12 mouse cellular contexts compared by ENCODE assay signal in the genomic region with DNA sequence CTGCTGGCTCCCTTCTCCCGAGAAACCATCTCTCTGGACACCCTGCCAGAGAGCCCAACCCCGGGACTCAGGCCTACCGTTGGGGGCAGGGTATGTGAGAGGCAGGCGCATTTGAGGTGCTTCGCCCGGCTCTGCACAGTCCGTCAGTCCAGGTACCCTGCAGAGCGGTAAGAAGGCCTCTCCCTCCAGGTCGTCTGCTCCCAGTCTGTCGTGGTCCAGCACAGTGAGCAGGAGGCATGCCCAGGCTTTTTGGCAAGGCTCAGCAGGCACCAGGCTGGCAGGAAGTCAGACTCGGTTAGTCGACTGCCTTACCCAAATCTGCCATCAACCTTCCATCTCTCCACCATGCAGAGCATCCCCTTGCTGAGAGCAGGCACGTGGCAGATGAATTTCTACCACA. TPM values are rescaled to one million over a fixed set of nuclear protein-coding genes. Genes with fewer than 3 reads are reported as not detected.
A peak's percentile ranks its signal among the peaks of the same experiment; 100 is the strongest.
DNase-seq lines count a peak whose midpoint lies in the region; ATAC-seq lines count a peak whose summit lies in the region.
"Had no signal": no experiment of that assay in that cellular context is flagged by ENCODE, and none has a peak within 500 bp of the region (broad histone marks: within the 10 kb centered on the region; RNA-seq: fewer than 3 reads in every experiment).

No protein-coding gene starts in this region.

- H3K9me3 ChIP-seq in hindbrain, embryonic 12.5 days (replicated peaks): no peaks in the 10 kb centered on the region
- no peaks in the 10 kb centered on the region for H3K9me3 ChIP-seq in hindbrain, embryonic 13.5 days
- no peaks in the 10 kb centered on the region for H3K9me3 ChIP-seq in intestine, embryonic 16.5 days (ENCODE audit: control insufficient read depth, low read length)
- H3K9me3 ChIP-seq: limb, embryonic 12.5 days; megakaryocyte, embryonic 14.5 days had no signal

- 0 out of 2 replicates have a peak, but pooled peaks cover 4% of the 10 kb centered on the region for H3K4me1 ChIP-seq in hindbrain, embryonic 12.5 days
- H3K4me1 ChIP-seq in hindbrain, embryonic 13.5 days (replicated peaks): no peaks in the 10 kb centered on the region
- peaks cover 5% of the 10 kb centered on the region; the same call in 1 of the 2 replicates for H3K4me1 ChIP-seq in intestine, embryonic 16.5 days (ENCODE audit: control insufficient read depth, insufficient read depth, low read length)
- H3K4me1 ChIP-seq: limb, embryonic 12.5 days had no signal

- no peak for ATAC-seq in hindbrain, embryonic 12.5 days (ENCODE audit: low FRiP score)
- no peak for ATAC-seq in hindbrain, embryonic 13.5 days (ENCODE audit: low FRiP score)
- peak; percentile 73 for ATAC-seq in cerebellum, adult (ENCODE audit: insufficient number of reproducible peaks, low FRiP score, low TSS enrichment)
- ATAC-seq in intestine, embryonic 16.5 days: no peak

- H3K4me3 ChIP-seq in hindbrain, embryonic 12.5 days: no peak overlapping the region
- no peak overlapping the region for H3K4me3 ChIP-seq in hindbrain, embryonic 13.5 days
- H3K4me3 ChIP-seq in intestine, embryonic 16.5 days (ENCODE audit: low read length): no peak overlapping the region
- H3K4me3 ChIP-seq: heart, adult 2 months; limb, embryonic 12.5 days; megakaryocyte, embryonic 14.5 days had no signal

- no peak overlapping the region for H3K4me2 ChIP-seq in hindbrain, embryonic 12.5 days (replicated peaks)
- no peak overlapping the region for H3K4me2 ChIP-seq in hindbrain, embryonic 13.5 days
- no peak overlapping the region for H3K4me2 ChIP-seq in intestine, embryonic 16.5 days (ENCODE audit: low read depth, low read length)
- H3K4me2 ChIP-seq: limb, embryonic 12.5 days; lung, embryonic 14.5 days had no signal

- 69% methylated on average over 13 of the region's 13 CpGs for WGBS in hindbrain, embryonic 12.5 days
- 71% methylated on average over 13 of the region's 13 CpGs for WGBS in hindbrain, embryonic 13.5 days
- WGBS in intestine, embryonic 16.5 days: 65% methylated on average over 13 of the region's 13 CpGs

- H3K36me3 ChIP-seq in hindbrain, embryonic 12.5 days: peaks cover 38% of the 10 kb centered on the region
- H3K36me3 ChIP-seq in hindbrain, embryonic 13.5 days: peaks cover 40% of the 10 kb centered on the region
- peaks cover 15% of the 10 kb centered on the region for H3K36me3 ChIP-seq in intestine, embryonic 16.5 days (ENCODE audit: control insufficient read depth, insufficient read depth, low read length)

- H3K27ac ChIP-seq in hindbrain, embryonic 12.5 days: no peak overlapping the region
- H3K27ac ChIP-seq in hindbrain, embryonic 13.5 days: no peak overlapping the region
- H3K27ac ChIP-seq in intestine, embryonic 16.5 days (ENCODE audit: low read length): no peak overlapping the region
- H3K27ac ChIP-seq: heart, adult 2 months; kidney, postnatal 0 days; limb, embryonic 12.5 days had no signal

- H3K27me3 ChIP-seq in hindbrain, embryonic 12.5 days: no peaks in the 10 kb centered on the region
- no peaks in the 10 kb centered on the region for H3K27me3 ChIP-seq in hindbrain, embryonic 13.5 days
- no peaks in the 10 kb centered on the region for H3K27me3 ChIP-seq in intestine, embryonic 16.5 days (replicated peaks; ENCODE audit: control insufficient read depth, insufficient read depth, low read length)
- H3K27me3 ChIP-seq: limb, embryonic 12.5 days; megakaryocyte, embryonic 14.5 days had no signal

- H3K9ac ChIP-seq in hindbrain, embryonic 12.5 days: 0 out of 2 replicates have a peak overlapping the region, but pooled peaks have one; percentile 8
- H3K9ac ChIP-seq in hindbrain, embryonic 13.5 days: no peak overlapping the region
- no peak overlapping the region for H3K9ac ChIP-seq in intestine, embryonic 16.5 days (ENCODE audit: low read depth, low read length)
- H3K9ac ChIP-seq: limb, embryonic 12.5 days; lung, embryonic 14.5 days had no signal

- peak; percentile 22 for DNase-seq in Muller cell, postnatal 12 days (ENCODE audit: inconsistent ontology term)
- peak; percentile 96 for DNase-seq in cerebellum, postnatal 25 days
- DNase-seq in MN1 (ENCODE audit: low spot score): no peak
- DNase-seq: lung, embryonic 14.5 days had no signal

RNA-seq across cellular contexts. Expression of gene Unc13d, which starts 14.2 kb away (rescaled TPM):
- 1.6 and 1.7 TPM in 2 replicates for polyA plus RNA-seq in hindbrain, embryonic 12.5 days (2016; fragmentation: Nextera tagmentation; extraction: Ambion mirVana)
- 1.5 and 2.0 TPM in 2 replicates for polyA plus RNA-seq in hindbrain, embryonic 13.5 days (2015; fragmentation: Nextera tagmentation; extraction: Ambion mirVana)
- 6.4 and 7.5 TPM in 2 replicates for polyA plus RNA-seq in intestine, embryonic 16.5 days (2015; fragmentation: Nextera tagmentation; extraction: Ambion mirVana)

RNA-seq across cellular contexts. Expression of gene Wbp2, which starts 23.2 kb away (rescaled TPM):
- 90.7 and 97.7 TPM in 2 replicates for polyA plus RNA-seq in hindbrain, embryonic 12.5 days (2016; fragmentation: Nextera tagmentation; extraction: Ambion mirVana)
- 129 and 133 TPM in 2 replicates for polyA plus RNA-seq in hindbrain, embryonic 13.5 days (2015; fragmentation: Nextera tagmentation; extraction: Ambion mirVana)
- 135 and 160 TPM in 2 replicates for polyA plus RNA-seq in intestine, embryonic 16.5 days (2015; fragmentation: Nextera tagmentation; extraction: Ambion mirVana)

RNA-seq across cellular contexts. Expression of gene Unk, which starts 33.4 kb away (rescaled TPM):
- 48.8 and 49.1 TPM in 2 replicates for polyA plus RNA-seq in hindbrain, embryonic 12.5 days (2016; fragmentation: Nextera tagmentation; extraction: Ambion mirVana)
- 33.8 and 37.1 TPM in 2 replicates for polyA plus RNA-seq in hindbrain, embryonic 13.5 days (2015; fragmentation: Nextera tagmentation; extraction: Ambion mirVana)
- polyA plus RNA-seq in intestine, embryonic 16.5 days (2015; fragmentation: Nextera tagmentation; extraction: Ambion mirVana): 22.9 and 24.4 TPM in 2 replicates

RNA-seq across cellular contexts. Expression of gene H3f3b, which starts 35.8 kb away (rescaled TPM):
- polyA plus RNA-seq in hindbrain, embryonic 12.5 days (2016; fragmentation: Nextera tagmentation; extraction: Ambion mirVana): 2,216 and 2,474 TPM in 2 replicates
- polyA plus RNA-seq in hindbrain, embryonic 13.5 days (2015; fragmentation: Nextera tagmentation; extraction: Ambion mirVana): 2,444 and 2,571 TPM in 2 replicates
- 1,239 and 1,387 TPM in 2 replicates for polyA plus RNA-seq in intestine, embryonic 16.5 days (2015; fragmentation: Nextera tagmentation; extraction: Ambion mirVana)

RNA-seq across cellular contexts. Expression of gene Galk1, which starts 51.0 kb away (rescaled TPM):
- polyA plus RNA-seq in hindbrain, embryonic 12.5 days (2016; fragmentation: Nextera tagmentation; extraction: Ambion mirVana): 109 and 115 TPM in 2 replicates
- polyA plus RNA-seq in hindbrain, embryonic 13.5 days (2015; fragmentation: Nextera tagmentation; extraction: Ambion mirVana): 64.3 and 65.5 TPM in 2 replicates
- 360 and 389 TPM in 2 replicates for polyA plus RNA-seq in intestine, embryonic 16.5 days (2015; fragmentation: Nextera tagmentation; extraction: Ambion mirVana)
